Mouse (Mus musculus) spleen, adult 2 months (tissue): ENCODE measurements at regions not wholly inside any gene's neighbourhood (a gene's known extent, or its start where the extent isn't known, plus 50 kb on each side); places are given as distances from the start of the nearest gene placed in this dataset.

ENCODE experiments used
- DNase-seq, 2 experiments: peaks; one replicate each; pipeline versions ENCODE4 v3.0.0 to v3.0.0-alpha.2; 2012 to 2021; ENCODE audit warnings: low spot score in 2 of 2, low read depth in 1 of 2
- H3K27ac ChIP-seq: fragments of 200-500 bp; 2 replicates; pipeline ENCODE4 v1.5.1; 2012; ENCODE audit warnings: low read length, inconsistent platforms; ENCODE audit not compliant: insufficient read depth
- H3K27me3 ChIP-seq: fragments of 200-500 bp; 2 replicates; pipeline ENCODE4 v1.6.1; 2012; ENCODE audit warnings: mild to moderate bottlenecking, moderate library complexity, low read length, inconsistent platforms; ENCODE audit not compliant: control insufficient read depth, insufficient read depth
- H3K36me3 ChIP-seq: fragments of 200-500 bp; 2 replicates; pipeline ENCODE4 v1.6.1; 2012; ENCODE audit warnings: mild to moderate bottlenecking, low read length, inconsistent platforms; ENCODE audit not compliant: control insufficient read depth, insufficient read depth
- H3K4me1 ChIP-seq: fragments of 200-500 bp; 2 replicates; pipeline ENCODE4 v1.6.1; 2011; ENCODE audit warnings: inconsistent platforms; ENCODE audit not compliant: control insufficient read depth, insufficient read depth, insufficient read length
- H3K4me3 ChIP-seq: fragments of 200-500 bp; 2 replicates; pipeline ENCODE4 v1.5.1; 2011; ENCODE audit warnings: mild to moderate bottlenecking, inconsistent platforms; ENCODE audit not compliant: insufficient read depth, insufficient read length; ENCODE audit errors: extremely low read depth
- CTCF ChIP-seq: fragments of 200-500 bp; IDR thresholded peaks from 2 replicates; pipeline ENCODE4 v1.5.1; 2011; ENCODE audit warnings: mild to moderate bottlenecking, inconsistent platforms; ENCODE audit not compliant: insufficient read depth, insufficient read length, insufficient replicate concordance; ENCODE audit errors: extremely low read depth
- POLR2A ChIP-seq: fragments of 200-500 bp; IDR thresholded peaks from 2 replicates; pipeline ENCODE4 v1.6.1; 2011; ENCODE audit warnings: low read depth, low read length, inconsistent platforms
- WGBS: fragments of 180-500 bp; shearing (Covaris S2); methylation state at CpG from one replicate; pipeline ENCODE4 v1.1.7; 2018; 5-methylcytosine and 5-hydroxymethylcytosine counted together

- no peak for TF ChIP-seq POLR2A
- no peak for TF ChIP-seq CTCF
- no peaks in the 10 kb centered on the region for H3K4me1 ChIP-seq
- no peak overlapping the region for H3K4me3 ChIP-seq
- 42% methylated on average over 10 of the region's 10 CpGs for WGBS
- no peak for DNase-seq
- no peaks in the 10 kb centered on the region for H3K36me3 ChIP-seq
- no peak overlapping the region for H3K27ac ChIP-seq
- no peaks in the 10 kb centered on the region for H3K27me3 ChIP-seq
Observed at GRCm38 (mm10) chr19:60651102-60651695, 70.4 kb upstream of the Cacul1 start.

GRCm38 (mm10) chr19:60640065-60640464, 59.2 kb upstream of the Cacul1 start:
- Histone ChIP-seq H3K27ac (no peak overlapping the region), H3K4me1 (no peaks in the 10 kb centered on the region), H3K36me3 (no peaks in the 10 kb centered on the region), H3K27me3 (no peaks in the 10 kb centered on the region), H3K4me3 (no peak overlapping the region)
- no peak for DNase-seq
- TF ChIP-seq CTCF (no peak), POLR2A (no peak)
- WGBS: 59% methylated on average over 2 of the region's 2 CpGs
